Mouse (Mus musculus): ENCODE measurements around the gene Gng7. TPM values are rescaled to one million over a fixed set of nuclear protein-coding genes. Genes with fewer than 3 reads are reported as not detected.

Gng7 gene
- polyA plus RNA-seq, 1 experiment from 2014 or later = 2.1 TPM

DNA sequence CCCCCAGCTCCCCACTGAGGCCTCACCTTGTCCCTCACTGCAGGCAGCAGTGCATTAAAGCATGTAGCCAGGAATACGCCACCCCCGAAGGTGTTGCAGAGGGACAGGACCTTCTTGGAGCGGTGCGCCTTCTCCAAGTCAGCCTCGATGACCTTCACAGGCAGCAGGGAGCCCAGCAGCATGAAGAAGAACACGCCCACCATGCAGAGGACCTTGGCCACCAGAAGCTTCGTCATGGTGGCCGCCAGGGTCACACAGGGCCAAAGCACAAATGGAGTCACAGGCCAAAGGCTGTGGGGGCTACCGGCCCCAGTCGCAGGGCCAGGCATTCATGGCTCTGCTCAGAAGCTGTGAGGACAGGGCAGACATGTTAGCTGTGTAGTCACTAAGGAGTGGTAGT lies 18.8 kb upstream of the Gng7 start:
- ATAC-seq (replicated peaks; ENCODE audit: low FRiP score) (no peak), DNase-seq (ENCODE audit: low spot score) (no peak)
- H3K27me3 ChIP-seq (replicated peaks; ENCODE audit: control insufficient read depth, insufficient read depth, low read length) = no peaks in the 10 kb centered on the region
- no peak overlapping the region for H3K4me3 ChIP-seq (ENCODE audit: low read depth, low read length)
- H3K36me3 ChIP-seq (ENCODE audit: control insufficient read depth, insufficient read depth, low read length) = peaks cover 4% of the 10 kb centered on the region
- no peak overlapping the region for H3K9ac ChIP-seq (ENCODE audit: low read depth, low read length)
- H3K4me1 ChIP-seq (replicated peaks; ENCODE audit: control insufficient read depth, insufficient read depth, low read length) = no peaks in the 10 kb centered on the region
- H3K9me3 ChIP-seq (ENCODE audit: control insufficient read depth, low read length) = no peaks in the 10 kb centered on the region
- H3K27ac ChIP-seq (ENCODE audit: low read depth, low read length) = no peak overlapping the region
- 77% methylated on average over 10 of the region's 10 CpGs for WGBS
- no peak overlapping the region for H3K4me2 ChIP-seq

DNA sequence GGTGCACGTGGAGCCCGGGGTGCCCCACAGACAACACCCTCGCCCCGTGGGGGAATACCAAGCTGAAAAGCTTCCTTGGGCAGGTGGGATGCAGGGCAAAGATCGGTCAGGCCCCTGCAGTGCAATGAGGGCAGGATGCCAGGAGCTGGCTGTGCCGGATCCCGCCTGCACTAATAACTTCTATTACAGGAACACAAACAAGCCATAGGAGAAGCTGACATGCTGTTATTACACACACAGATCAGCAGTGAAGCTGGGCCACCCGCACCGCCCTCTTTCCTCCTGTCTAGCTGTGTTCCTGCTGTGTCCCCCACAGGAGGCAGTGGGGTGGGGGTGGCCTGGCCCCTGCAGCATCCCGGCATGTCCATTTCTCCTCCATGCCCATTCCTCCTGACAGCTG lies 14.3 kb upstream of the Gng7 start:
- peaks cover 8% of the 10 kb centered on the region for H3K4me1 ChIP-seq (replicated peaks; ENCODE audit: control insufficient read depth, insufficient read depth, low read length)
- peaks cover 19% of the 10 kb centered on the region for H3K27me3 ChIP-seq (replicated peaks; ENCODE audit: control insufficient read depth, insufficient read depth, low read length)
- ATAC-seq (replicated peaks; ENCODE audit: low FRiP score) (no peak), DNase-seq (ENCODE audit: low spot score) (no peak)
- 71% methylated on average over 10 of the region's 10 CpGs for WGBS
- no peak overlapping the region; the same call in 1 of the 2 replicates for H3K9ac ChIP-seq (ENCODE audit: low read depth, low read length)
- no peak overlapping the region for H3K4me3 ChIP-seq (ENCODE audit: low read depth, low read length)
- peaks cover 4% of the 10 kb centered on the region for H3K36me3 ChIP-seq (ENCODE audit: control insufficient read depth, insufficient read depth, low read length)
- H3K9me3 ChIP-seq (ENCODE audit: control insufficient read depth, low read length) = no peaks in the 10 kb centered on the region
- no peak overlapping the region for H3K4me2 ChIP-seq
- no peak overlapping the region for H3K27ac ChIP-seq (ENCODE audit: low read depth, low read length)

DNA sequence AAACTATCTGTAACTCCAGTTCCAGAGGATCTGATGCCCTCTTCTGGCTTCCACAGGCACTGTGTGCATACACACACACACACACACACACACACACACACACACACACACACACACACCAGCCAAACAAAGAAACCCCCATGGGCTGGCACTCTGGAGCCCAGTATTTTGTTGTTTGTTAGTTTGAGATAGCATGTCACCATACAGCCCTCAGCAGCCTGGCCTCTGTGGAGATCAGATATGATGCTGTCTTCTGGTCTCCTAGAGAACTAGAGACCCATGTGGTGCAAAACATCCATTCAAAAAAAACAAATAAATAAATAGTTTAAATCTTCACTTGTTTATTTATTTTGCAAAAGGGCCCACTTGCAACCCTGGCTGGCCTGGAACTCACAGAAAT lies 13.5 kb upstream of the Gng7 start:
- ATAC-seq (replicated peaks; ENCODE audit: low FRiP score) = 0 out of 2 replicates have a peak, but pooled peaks have one; percentile 50
- no peak overlapping the region for H3K9ac ChIP-seq (ENCODE audit: low read depth, low read length)

DNA sequence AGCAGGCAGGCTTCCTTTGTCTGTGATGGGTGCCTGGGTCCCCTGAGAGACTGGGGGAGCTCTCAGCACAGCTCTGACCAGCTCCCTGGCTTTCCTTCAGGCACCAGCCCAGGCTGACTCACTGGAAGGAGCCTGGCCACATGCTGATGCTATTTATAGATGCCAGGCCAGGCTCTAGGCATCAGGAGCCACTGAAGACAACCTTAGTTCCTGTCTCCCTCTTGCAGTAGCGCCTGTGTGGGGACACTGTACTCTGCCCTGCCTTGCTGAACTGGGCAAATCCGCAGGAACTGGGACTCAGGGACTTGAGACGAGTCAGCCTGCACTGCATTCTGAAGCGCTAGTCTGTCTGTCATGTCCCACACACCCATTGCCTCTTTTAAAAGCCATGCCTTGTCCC lies 12.6 kb upstream of the Gng7 start:
- peaks cover 36% of the 10 kb centered on the region for H3K27me3 ChIP-seq (replicated peaks; ENCODE audit: control insufficient read depth, insufficient read depth, low read length)
- H3K27ac ChIP-seq (ENCODE audit: low read depth, low read length) = no peak overlapping the region
- WGBS = 64% methylated on average over 4 of the region's 4 CpGs
- no peak overlapping the region for H3K9ac ChIP-seq (ENCODE audit: low read depth, low read length)
- DNase-seq (ENCODE audit: low spot score) = no peak
- H3K4me1 ChIP-seq (replicated peaks; ENCODE audit: control insufficient read depth, insufficient read depth, low read length) = peaks cover 8% of the 10 kb centered on the region
- H3K4me2 ChIP-seq = no peak overlapping the region
- H3K4me3 ChIP-seq (ENCODE audit: low read depth, low read length) = no peak overlapping the region
- ATAC-seq (replicated peaks; ENCODE audit: low FRiP score) = no peak
- peaks cover 4% of the 10 kb centered on the region for H3K36me3 ChIP-seq (ENCODE audit: control insufficient read depth, insufficient read depth, low read length)
- no peaks in the 10 kb centered on the region for H3K9me3 ChIP-seq (ENCODE audit: control insufficient read depth, low read length)

More for the DNA sequence above, 13.5 kb upstream of the Gng7 start:
- peaks cover 8% of the 10 kb centered on the region for H3K4me1 ChIP-seq (replicated peaks; ENCODE audit: control insufficient read depth, insufficient read depth, low read length)
- no peak overlapping the region for H3K27ac ChIP-seq (ENCODE audit: low read depth, low read length)
- no peak overlapping the region for H3K4me2 ChIP-seq
- H3K27me3 ChIP-seq (replicated peaks; ENCODE audit: control insufficient read depth, insufficient read depth, low read length) = peaks cover 27% of the 10 kb centered on the region
- DNase-seq (ENCODE audit: low spot score) = no peak
- no peaks in the 10 kb centered on the region for H3K9me3 ChIP-seq (ENCODE audit: control insufficient read depth, low read length)
- H3K36me3 ChIP-seq (ENCODE audit: control insufficient read depth, insufficient read depth, low read length) = peaks cover 4% of the 10 kb centered on the region
- H3K4me3 ChIP-seq (ENCODE audit: low read depth, low read length) = no peak overlapping the region

GRCm38 (mm10) chr10:81026857-81027256 lies 12.1 kb upstream of the Gng7 start:
- peaks cover 8% of the 10 kb centered on the region for H3K4me1 ChIP-seq (replicated peaks; ENCODE audit: control insufficient read depth, insufficient read depth, low read length)

DNA sequence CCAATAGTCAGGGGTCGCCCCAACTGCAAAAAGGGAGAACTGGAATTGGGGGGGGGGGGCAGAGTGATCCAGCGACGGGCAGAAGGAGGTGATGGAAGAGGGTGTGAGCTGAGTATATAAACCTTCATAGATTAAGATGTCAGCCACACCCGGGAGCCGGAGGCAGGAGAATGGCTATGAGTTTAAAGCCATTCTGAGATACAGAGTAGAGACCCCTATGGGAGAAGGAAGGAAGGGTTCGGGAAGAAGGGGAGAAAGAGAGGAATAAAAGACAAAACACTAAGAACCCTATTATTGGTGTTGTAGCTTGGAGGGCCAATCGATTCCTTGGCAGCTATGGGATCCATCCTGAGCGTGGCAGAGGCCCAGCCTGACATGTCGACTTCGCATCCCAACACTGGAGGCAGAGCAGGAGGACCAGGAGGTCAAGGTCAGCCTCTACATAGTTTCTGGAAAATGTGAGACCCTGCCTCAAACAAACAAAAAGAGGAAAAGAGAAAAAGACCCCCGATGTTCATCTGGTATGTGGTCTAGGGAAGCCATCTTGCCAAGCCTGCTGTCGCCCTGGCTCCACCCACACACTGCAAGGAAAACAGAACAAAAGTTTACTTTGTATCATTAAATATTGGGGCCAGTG lies 11.0 kb upstream of the Gng7 start, which contains the start of gene Diras1:
Gene Diras1, minus strand, starts transcription at position 24 of the 637 bp plus-strand sequence.
- Histone ChIP-seq H3K9ac (ENCODE audit: low read depth, low read length) (no peak within 1 kb of the TSS), H3K36me3 (ENCODE audit: control insufficient read depth, insufficient read depth, low read length) (peaks cover under 1% of the 10 kb centered on the region; the same call in 1 of the 2 replicates), H3K9me3 (ENCODE audit: control insufficient read depth, low read length) (no peaks in the 10 kb centered on the region), H3K4me2 (peak within 1 kb of the TSS; percentile 60), H3K27ac (ENCODE audit: low read depth, low read length) (no peak within 1 kb of the TSS), H3K4me1 (replicated peaks; ENCODE audit: control insufficient read depth, insufficient read depth, low read length) (peaks cover 8% of the 10 kb centered on the region), H3K4me3 (ENCODE audit: low read depth, low read length) (peak within 1 kb of the TSS; percentile 31; the same call in 1 of the 2 replicates), H3K27me3 (replicated peaks; ENCODE audit: control insufficient read depth, insufficient read depth, low read length) (peaks cover 50% of the 10 kb centered on the region)
- no peak for DNase-seq (ENCODE audit: low spot score)
- 55% methylated on average over 12 of the region's 12 CpGs for WGBS
- ATAC-seq (replicated peaks; ENCODE audit: low FRiP score) = no peak

More at GRCm38 (mm10) chr10:81026857-81027256, 12.1 kb upstream of the Gng7 start:
- no peak for ATAC-seq (replicated peaks; ENCODE audit: low FRiP score)
- H3K27ac ChIP-seq (ENCODE audit: low read depth, low read length) = no peak overlapping the region
- H3K27me3 ChIP-seq (replicated peaks; ENCODE audit: control insufficient read depth, insufficient read depth, low read length) = peaks cover 41% of the 10 kb centered on the region
- no peak overlapping the region for H3K4me2 ChIP-seq
- H3K4me3 ChIP-seq (ENCODE audit: low read depth, low read length) = no peak overlapping the region
- H3K36me3 ChIP-seq (ENCODE audit: control insufficient read depth, insufficient read depth, low read length) = peaks cover 4% of the 10 kb centered on the region
- DNase-seq (ENCODE audit: low spot score) = no peak
- H3K9ac ChIP-seq (ENCODE audit: low read depth, low read length) = no peak overlapping the region
- no peaks in the 10 kb centered on the region for H3K9me3 ChIP-seq (ENCODE audit: control insufficient read depth, low read length)
- WGBS = 90% methylated on average over 5 of the region's 5 CpGs

GRCm38 (mm10) chr10:81025047-81025621 lies 10.4 kb upstream of the Gng7 start:
- ATAC-seq (replicated peaks; ENCODE audit: low FRiP score) (0 out of 2 replicates have a peak, but pooled peaks have one; percentile 12), DNase-seq (ENCODE audit: low spot score) (no peak)
- Histone ChIP-seq H3K4me2 (peak overlapping the region; percentile 60), H3K9me3 (ENCODE audit: control insufficient read depth, low read length) (no peaks in the 10 kb centered on the region), H3K27me3 (replicated peaks; ENCODE audit: control insufficient read depth, insufficient read depth, low read length) (peaks cover 50% of the 10 kb centered on the region), H3K36me3 (ENCODE audit: control insufficient read depth, insufficient read depth, low read length) (no peaks in the 10 kb centered on the region), H3K4me1 (replicated peaks; ENCODE audit: control insufficient read depth, insufficient read depth, low read length) (peaks cover 8% of the 10 kb centered on the region), H3K9ac (ENCODE audit: low read depth, low read length) (no peak overlapping the region), H3K4me3 (ENCODE audit: low read depth, low read length) (peak overlapping the region; percentile 31; the same call in 1 of the 2 replicates), H3K27ac (ENCODE audit: low read depth, low read length) (no peak overlapping the region)
- WGBS = 2% methylated on average over 43 of the region's 43 CpGs

DNA sequence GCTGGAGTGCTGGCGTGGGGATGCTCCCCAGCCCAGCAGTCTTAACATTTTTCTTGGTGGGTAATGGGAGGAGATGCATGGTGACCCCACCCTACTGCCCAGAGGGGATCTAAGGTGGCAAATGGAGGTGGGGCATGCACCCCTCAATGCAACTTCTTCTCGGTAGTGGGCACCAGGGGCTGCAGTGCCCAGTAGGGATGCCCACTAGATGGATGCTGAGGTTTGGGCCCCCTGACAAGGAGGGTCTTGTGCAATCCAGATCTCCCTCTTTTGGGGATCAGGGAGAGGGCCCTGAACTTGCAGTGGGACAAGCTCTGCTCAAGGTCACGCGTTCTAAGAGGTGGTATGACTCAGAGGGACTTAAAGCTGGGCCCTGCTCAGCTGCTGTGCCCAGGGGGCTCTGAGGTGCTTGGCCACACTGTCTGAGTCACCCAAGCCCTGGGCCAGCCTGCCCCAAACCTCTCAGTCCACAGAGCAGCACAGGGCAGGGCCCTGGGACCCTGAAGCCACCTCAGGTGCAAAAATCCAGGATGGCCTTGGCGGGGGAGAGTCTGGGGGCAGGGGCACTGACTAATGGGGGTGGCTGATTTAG lies 9.7 kb upstream of the Gng7 start:
- DNase-seq (ENCODE audit: low spot score) = no peak
- no peak for ATAC-seq (replicated peaks; ENCODE audit: low FRiP score)
- peaks cover 50% of the 10 kb centered on the region for H3K27me3 ChIP-seq (replicated peaks; ENCODE audit: control insufficient read depth, insufficient read depth, low read length)
- no peak overlapping the region for H3K4me2 ChIP-seq
- H3K27ac ChIP-seq (ENCODE audit: low read depth, low read length) = no peak overlapping the region
- H3K4me3 ChIP-seq (ENCODE audit: low read depth, low read length) = no peak overlapping the region
- no peaks in the 10 kb centered on the region for H3K36me3 ChIP-seq (ENCODE audit: control insufficient read depth, insufficient read depth, low read length)
- WGBS = 77% methylated on average over 5 of the region's 5 CpGs
- H3K4me1 ChIP-seq (replicated peaks; ENCODE audit: control insufficient read depth, insufficient read depth, low read length) = peaks cover 8% of the 10 kb centered on the region
- no peaks in the 10 kb centered on the region for H3K9me3 ChIP-seq (ENCODE audit: control insufficient read depth, low read length)
- no peak overlapping the region for H3K9ac ChIP-seq (ENCODE audit: low read depth, low read length)

All from liver, embryonic 11.5 days (tissue).